Mouse (Mus musculus) megakaryocyte, embryonic 14.5 days (primary cell): ENCODE results near the gene Slfn2. TPM values are rescaled to one million over a fixed set of nuclear protein-coding genes. Genes with fewer than 3 reads are reported as not detected.

Experiments used
- H3K27me3 ChIP-seq: replicated peaks from 2 replicates; pipeline ENCODE3; 2012; ENCODE audit warnings: inconsistent platforms
- H3K36me3 ChIP-seq: replicated peaks from 2 replicates; pipeline ENCODE3; 2012; ENCODE audit warnings: low read length, inconsistent platforms, mixed read lengths
- H3K4me1 ChIP-seq: 2 replicates; pipeline ENCODE4 v1.6.1; 2012; ENCODE audit warnings: inconsistent platforms
- H3K4me3 ChIP-seq: replicated peaks from 2 replicates; pipeline ENCODE3; 2012; ENCODE audit warnings: moderate library complexity, mild to moderate bottlenecking, inconsistent platforms
- H3K9me3 ChIP-seq: 2 replicates; pipeline ENCODE4 v1.6.1; 2012; ENCODE audit warnings: inconsistent platforms
- FLI1 ChIP-seq: IDR thresholded peaks from 2 replicates; pipeline ENCODE4 v1.6.1; 2012; ENCODE audit warnings: low read length, inconsistent platforms, mixed read lengths
- GATA1 ChIP-seq: IDR thresholded peaks from 3 replicates; pipeline ENCODE4 v1.6.1; 2012; ENCODE audit warnings: mixed read lengths, low read length, inconsistent platforms, borderline replicate concordance
- polyA plus RNA-seq: library from polyadenylated mRNA; stranded (reverse); fragments of >175 nt; gene quantifications from 2 replicates; pipeline ENCODE4 v1.2.3, GENCODE M21; 2012; ENCODE audit warnings: low replicate concordance; ENCODE audit not compliant: insufficient read depth

Slfn2 gene
- polyA plus RNA-seq, 1 experiment: 9.0 TPM

DNA sequence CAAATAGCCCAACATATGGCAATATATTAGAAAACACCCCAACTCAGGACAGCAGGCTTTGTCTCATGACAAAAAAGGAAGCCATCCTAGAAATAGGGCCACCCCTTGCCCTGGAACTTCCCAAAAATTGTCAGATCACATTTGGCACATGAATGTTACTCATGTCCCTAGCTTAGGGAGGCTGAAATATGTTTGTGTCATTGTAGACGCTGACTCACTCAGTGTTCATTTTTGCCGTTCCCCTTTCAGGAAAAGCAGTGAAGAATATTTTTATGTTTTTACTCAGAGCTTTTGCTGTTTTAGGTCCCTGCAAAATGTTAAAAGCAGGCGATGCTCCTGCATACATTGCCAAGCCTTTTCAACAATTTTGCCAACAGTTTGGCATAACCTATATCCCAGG is 19.3 kb upstream of the Slfn2 start:
- TF ChIP-seq GATA1: no peak
- no peak for TF ChIP-seq FLI1

DNA sequence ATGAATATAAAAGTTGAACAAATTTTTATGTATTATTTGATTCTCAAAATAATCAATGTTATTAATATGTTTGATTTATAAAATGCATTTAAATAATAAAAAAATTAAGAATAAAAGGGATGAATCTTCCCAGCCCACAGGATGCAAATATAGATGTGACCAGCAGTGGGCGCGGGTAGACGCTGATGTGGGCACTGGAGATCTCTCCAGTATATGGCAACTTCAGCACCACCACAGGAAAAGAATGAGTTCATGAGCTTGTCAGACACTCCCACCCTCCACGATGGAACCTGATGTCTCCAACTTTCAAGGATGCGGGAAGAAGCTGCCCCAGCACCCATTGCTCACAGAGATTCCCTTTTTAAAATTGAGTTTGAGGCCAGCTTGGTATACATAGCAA is 7.0 kb upstream of the Slfn2 start:
- no peak for TF ChIP-seq FLI1
- no peak for TF ChIP-seq GATA1
- Histone ChIP-seq H3K36me3 (peaks cover 2% of the 10 kb centered on the region), H3K9me3 (no peaks in the 10 kb centered on the region), H3K4me1 (peaks cover 3% of the 10 kb centered on the region), H3K4me3 (peak overlapping the region; percentile 14), H3K27me3 (no peaks in the 10 kb centered on the region)

More for the DNA sequence above, 19.3 kb upstream of the Slfn2 start:
- Histone ChIP-seq H3K4me1 (peaks cover 4% of the 10 kb centered on the region; the same call in 1 of the 2 replicates), H3K9me3 (peaks cover 9% of the 10 kb centered on the region), H3K27me3 (no peaks in the 10 kb centered on the region), H3K4me3 (no peak overlapping the region), H3K36me3 (no peaks in the 10 kb centered on the region)

DNA sequence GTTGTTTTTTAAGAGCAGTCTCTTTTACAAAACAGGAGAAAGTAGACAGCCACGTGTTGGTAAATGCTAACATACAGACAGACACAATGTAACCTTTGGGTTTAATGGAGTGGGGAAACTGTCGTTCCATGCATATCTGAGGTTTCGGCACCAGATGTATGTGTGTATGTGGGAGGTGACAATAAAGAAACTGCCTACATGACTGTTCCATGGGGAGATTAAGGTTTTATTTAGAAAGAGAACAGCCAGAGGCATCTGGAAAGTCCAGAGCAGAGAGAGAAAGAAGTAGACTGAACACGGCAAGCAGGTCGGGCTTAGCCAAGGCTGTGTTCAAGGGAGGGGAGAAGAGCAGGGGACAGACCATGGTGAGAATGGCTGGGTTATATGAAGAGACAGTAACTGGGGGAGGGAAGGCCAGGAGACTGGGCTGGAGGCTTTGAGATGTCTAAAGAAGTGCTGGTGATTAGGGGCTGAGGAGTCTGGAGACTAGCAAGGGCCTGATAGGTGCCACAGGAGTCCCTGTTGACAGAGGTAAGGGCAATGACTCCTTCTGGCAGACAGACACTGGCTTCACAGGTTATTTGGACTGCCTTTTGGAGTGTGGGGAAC is 4.4 kb upstream of the Slfn2 start:
- H3K36me3 ChIP-seq: peaks cover 2% of the 10 kb centered on the region
- TF ChIP-seq FLI1: no peak
- TF ChIP-seq GATA1: no peak

DNA sequence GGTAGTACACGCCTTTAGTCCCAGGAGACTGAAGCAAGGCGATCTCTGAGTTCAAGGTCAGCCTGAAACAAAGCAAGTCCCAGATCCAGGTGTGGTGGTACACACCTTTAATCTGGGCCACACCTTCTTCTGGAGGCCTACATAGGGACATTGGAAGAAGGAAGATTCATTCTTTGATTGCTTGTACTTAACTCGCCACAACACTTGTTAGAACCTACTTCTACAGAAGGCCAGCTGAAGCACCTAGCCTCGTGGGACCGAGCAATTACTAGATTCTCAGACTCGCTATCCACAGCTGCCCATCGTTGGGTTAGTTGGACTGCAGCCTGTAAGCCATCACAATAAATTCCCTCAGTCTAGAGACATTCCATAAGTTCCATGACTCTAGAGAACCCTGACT is 3.1 kb upstream of the Slfn2 start:
- no peaks in the 10 kb centered on the region for H3K27me3 ChIP-seq
- peaks cover 42% of the 10 kb centered on the region for H3K4me1 ChIP-seq
- no peaks in the 10 kb centered on the region for H3K9me3 ChIP-seq
- H3K36me3 ChIP-seq: peaks cover 2% of the 10 kb centered on the region
- no peak overlapping the region for H3K4me3 ChIP-seq
- no peak for TF ChIP-seq FLI1
- no peak for TF ChIP-seq GATA1

More for the DNA sequence above, 4.4 kb upstream of the Slfn2 start:
- no peak overlapping the region for H3K4me3 ChIP-seq
- H3K4me1 ChIP-seq: peaks cover 29% of the 10 kb centered on the region
- no peaks in the 10 kb centered on the region for H3K27me3 ChIP-seq
- no peaks in the 10 kb centered on the region for H3K9me3 ChIP-seq

DNA sequence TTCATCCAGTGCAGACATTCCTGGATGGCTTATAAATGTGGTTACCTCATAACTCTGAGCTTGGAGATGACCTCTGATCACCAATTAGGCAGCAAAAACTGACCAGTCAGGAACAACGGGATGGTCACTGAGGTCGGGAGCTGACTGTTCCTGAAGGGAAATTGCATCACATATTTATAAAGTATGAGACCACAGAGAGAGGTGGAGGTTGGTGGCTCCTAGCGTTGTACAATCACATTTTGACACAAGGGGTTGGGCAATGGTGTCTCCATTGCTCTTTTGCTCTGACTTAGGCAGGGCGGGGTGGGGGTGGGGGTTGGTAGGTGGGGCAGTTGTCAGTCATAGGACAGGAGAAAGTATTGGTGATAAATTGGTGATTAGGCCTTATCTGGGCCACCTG is 1.8 kb upstream of the Slfn2 start:
- H3K4me1 ChIP-seq: peaks cover 47% of the 10 kb centered on the region
- no peak for TF ChIP-seq FLI1
- TF ChIP-seq GATA1: no peak

DNA sequence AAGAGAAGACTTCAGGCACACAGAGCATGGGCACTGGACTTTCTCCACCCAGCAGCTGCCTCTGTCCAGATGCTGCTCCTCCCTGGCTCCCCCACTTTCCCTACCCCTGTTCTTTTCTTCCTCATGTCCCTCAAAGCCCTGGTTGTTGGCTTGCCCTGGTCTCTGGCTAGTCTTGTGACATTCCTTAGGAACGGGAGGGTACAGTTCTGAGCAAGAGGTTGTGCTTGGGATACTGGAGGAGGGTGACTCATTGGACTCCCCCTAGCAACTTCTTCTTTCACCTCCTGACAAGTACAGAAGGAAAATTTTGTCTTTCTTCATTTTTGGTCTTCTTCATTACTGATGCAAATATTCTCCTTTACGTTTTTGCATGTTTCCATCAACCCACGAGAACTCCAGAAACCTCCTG is 967 bp upstream of the Slfn2 start:
- peak overlapping the region; percentile 42 for H3K4me3 ChIP-seq
- H3K36me3 ChIP-seq: peaks cover 11% of the 10 kb centered on the region
- H3K4me1 ChIP-seq: peaks cover 47% of the 10 kb centered on the region

More for the DNA sequence above, 1.8 kb upstream of the Slfn2 start:
- Histone ChIP-seq H3K4me3 (no peak overlapping the region), H3K36me3 (peaks cover 5% of the 10 kb centered on the region), H3K9me3 (no peaks in the 10 kb centered on the region), H3K27me3 (no peaks in the 10 kb centered on the region)

DNA sequence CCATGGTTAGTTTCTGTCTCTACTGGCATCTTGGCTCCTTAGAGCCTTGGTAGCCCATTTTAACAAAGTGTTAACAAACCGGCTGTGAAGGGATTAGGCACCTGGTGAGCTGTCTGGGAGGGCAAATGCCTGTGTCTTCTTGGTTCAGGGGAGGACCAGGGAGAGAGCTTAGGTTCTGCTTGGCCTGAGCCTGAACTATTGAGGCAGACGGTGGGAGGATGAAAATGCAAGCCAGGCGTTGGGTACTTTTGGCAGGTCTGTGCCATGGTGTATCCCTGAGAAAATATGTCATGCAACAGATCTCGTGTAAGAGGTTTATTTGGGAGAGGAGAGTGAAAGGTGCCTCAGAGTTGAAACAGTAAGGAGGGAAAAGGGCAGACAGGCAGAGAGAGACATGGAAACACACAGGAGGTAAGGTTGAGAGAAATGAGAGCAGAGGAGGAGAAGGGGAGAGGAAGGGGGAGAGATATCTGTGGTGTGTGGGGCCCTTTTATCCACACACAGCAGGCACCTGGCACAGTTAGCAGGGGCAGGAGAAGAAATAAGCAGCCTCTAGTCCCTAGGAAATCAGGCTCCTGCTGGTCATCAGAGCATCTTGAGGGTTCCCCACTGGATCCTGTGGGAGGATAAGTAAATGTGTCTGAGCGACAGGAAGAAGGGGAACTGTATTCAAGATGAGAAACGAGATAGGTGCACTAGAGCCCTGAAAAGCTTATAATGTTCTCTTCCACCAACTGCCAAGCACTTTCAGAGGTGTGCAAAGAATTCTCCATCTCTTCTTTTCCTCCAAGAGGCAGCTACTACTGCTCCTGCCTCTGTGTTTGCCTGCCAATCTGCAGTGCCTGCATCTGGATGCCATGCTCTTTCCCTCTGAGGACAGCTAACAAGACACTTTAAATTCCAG is 781 bp downstream of the Slfn2 start:
- peak overlapping the region; percentile 88 for H3K4me3 ChIP-seq

More for the DNA sequence above, 967 bp upstream of the Slfn2 start:
- no peaks in the 10 kb centered on the region for H3K27me3 ChIP-seq
- no peaks in the 10 kb centered on the region for H3K9me3 ChIP-seq
- TF ChIP-seq FLI1 (no peak), GATA1 (no peak)

DNA sequence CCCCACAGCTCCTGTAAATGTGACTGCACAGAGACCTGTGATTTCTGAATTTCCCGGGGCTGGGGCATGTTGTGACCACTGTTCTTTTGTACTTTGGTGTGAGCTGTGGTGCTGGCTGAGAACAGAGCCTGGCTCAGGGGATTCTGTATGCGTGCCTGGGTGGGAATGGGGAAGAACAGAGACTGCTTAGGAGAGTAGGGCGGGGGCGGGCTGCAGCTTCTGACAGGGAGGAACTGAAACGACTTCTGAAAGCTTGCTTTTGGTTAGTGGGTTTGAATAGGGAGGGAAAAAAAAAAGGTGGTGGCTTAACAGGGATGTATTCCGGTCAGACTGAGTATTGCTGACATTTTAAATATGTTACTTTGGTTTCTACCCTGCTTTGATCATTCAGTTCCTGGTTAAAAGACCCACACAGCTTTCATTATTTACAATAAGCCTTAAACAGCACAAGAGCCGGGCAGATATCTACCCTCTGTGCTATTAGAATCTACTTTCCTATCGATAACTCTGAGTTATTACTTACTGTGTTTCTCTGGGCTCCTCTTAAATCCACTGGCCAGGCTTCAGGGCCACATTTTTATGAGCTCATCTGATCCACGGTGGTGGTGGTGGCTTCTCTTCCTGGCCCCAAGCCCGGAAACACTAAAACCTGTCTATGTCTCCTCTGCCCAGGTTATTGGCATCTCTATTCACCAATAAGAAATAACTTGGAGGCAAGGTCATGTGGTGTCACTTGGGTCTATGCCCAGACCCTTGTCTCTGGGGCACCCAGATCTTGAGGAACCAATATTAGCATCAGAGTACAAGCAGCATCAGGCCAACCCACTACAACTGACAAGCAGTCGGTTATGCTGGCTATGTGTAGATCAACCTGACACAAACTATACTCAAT is 2.0 kb downstream of the Slfn2 start:
- no peaks in the 10 kb centered on the region for H3K27me3 ChIP-seq
- TF ChIP-seq FLI1: no peak
- TF ChIP-seq GATA1: no peak
- H3K4me3 ChIP-seq: peak overlapping the region; percentile 88
- peaks cover 26% of the 10 kb centered on the region for H3K36me3 ChIP-seq
- H3K9me3 ChIP-seq: no peaks in the 10 kb centered on the region
- peaks cover 47% of the 10 kb centered on the region for H3K4me1 ChIP-seq

More for the DNA sequence above, 781 bp downstream of the Slfn2 start:
- H3K27me3 ChIP-seq: no peaks in the 10 kb centered on the region
- peaks cover 47% of the 10 kb centered on the region for H3K4me1 ChIP-seq
- peaks cover 27% of the 10 kb centered on the region for H3K36me3 ChIP-seq
- TF ChIP-seq FLI1 (no peak), GATA1 (no peak)
- no peaks in the 10 kb centered on the region for H3K9me3 ChIP-seq

DNA sequence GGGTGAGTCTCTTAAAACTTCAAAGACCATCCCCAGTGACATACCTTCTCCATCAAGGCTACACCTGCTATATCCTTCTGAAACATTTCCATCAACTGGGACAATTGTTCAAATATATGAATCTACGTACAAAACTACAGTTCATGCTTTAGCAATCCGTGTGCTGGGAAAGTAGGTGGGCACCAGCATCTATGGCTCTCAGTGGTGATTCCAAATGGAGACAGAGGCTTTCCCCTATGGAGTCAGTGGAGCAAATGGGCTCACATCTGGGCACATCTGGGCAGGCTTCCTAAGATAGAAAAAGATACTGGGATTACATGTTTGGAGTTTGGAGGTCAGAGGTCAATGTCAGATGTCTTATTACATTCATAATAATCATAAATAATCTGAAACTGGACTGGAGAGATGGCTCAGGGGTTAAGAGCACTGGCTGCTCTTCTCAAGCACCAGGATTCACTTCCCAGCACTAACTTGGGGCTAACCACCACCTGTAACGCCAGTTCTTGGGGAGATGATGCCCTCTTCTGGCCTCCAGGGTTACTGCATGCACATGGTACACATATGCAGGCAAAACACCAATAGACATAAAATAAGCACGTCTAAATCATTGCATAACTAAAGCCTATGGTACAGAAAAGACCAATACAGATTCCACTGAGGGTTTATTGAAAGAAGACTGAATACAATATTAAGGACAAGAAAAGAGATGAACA is 3.2 kb downstream of the Slfn2 start:
- Histone ChIP-seq H3K4me3 (peak overlapping the region; percentile 72), H3K36me3 (peaks cover 26% of the 10 kb centered on the region), H3K9me3 (no peaks in the 10 kb centered on the region), H3K27me3 (no peaks in the 10 kb centered on the region), H3K4me1 (peaks cover 44% of the 10 kb centered on the region)
- TF ChIP-seq GATA1: no peak
